Mouse (Mus musculus): ENCODE data around the gene Armc7. TPM values are rescaled to one million over a fixed set of nuclear protein-coding genes. Genes with fewer than 3 reads are reported as not detected.
"Not testable (repeated sequence)": the region's sequence is repeated elsewhere in the genome, so short reads cannot be mapped to it uniquely, and the experiment has no call there.

Gene Armc7
- polyA plus RNA-seq, 1 experiment from 2014 or later: 7.0 TPM

DNA sequence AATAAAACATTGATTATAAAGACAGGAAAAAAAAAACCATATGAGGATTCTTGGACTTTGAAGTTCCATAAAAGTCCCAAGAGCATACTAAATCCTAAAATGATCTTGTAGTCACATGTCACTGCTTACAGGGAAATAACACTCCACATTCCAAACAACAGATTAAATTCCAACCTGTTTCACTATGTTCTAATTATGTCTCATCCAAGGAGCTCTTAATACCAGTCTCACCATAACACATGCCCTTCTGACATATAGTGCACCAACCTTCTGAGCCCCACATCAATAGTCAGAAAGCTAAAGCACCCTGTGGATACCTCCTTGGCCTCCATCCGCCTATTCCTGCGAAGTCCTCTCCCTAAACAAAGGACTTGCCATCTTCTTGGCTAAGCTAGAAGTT is 44.8 kb downstream of the Armc7 start:
- H3K4me2 ChIP-seq (replicated peaks; ENCODE audit: low read depth): no peak overlapping the region
- H3K4me1 ChIP-seq (replicated peaks; ENCODE audit: control insufficient read depth, insufficient read depth, low read length): no peaks in the 10 kb centered on the region
- no peaks in the 10 kb centered on the region for H3K9me3 ChIP-seq (ENCODE audit: control insufficient read depth)
- no peak for TF ChIP-seq CTCF (IDR thresholded peaks at IDR 0.05; ENCODE audit: low read depth)
- WGBS: 91% methylated on average over 2 of the region's 2 CpGs
- H3K27ac ChIP-seq (ENCODE audit: low read depth, low read length): no peak overlapping the region
- H3K27me3 ChIP-seq (replicated peaks; ENCODE audit: control insufficient read depth, insufficient read depth, low read length): no peaks in the 10 kb centered on the region
- peaks cover 22% of the 10 kb centered on the region for H3K36me3 ChIP-seq (ENCODE audit: control insufficient read depth, insufficient read depth)
- no peak for ATAC-seq
- H3K4me3 ChIP-seq (ENCODE audit: low read depth, low read length): no peak overlapping the region
- no peak overlapping the region for H3K9ac ChIP-seq (ENCODE audit: low read depth, low read length)

DNA sequence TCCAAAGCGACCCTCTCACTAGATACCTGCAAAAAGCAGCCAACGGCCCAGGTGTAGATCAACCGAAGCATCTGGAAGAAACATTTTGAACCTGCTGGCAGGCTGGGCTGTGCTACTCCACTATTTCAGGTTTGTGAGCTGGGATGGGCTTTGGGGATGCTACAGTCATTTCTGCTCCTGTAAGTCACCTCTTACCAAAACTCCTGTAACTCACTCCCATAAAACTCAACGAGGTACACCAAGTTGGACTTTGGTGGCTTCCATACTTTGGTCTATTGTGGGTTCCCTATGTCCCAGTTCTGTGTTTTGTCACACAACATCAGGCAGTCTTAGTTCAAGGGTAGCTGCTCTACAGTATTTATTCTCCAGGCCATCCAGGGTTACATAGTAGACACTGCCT is 45.6 kb downstream of the Armc7 start:
- no peak overlapping the region for H3K27ac ChIP-seq (ENCODE audit: low read depth, low read length)
- ATAC-seq: no peak
- H3K4me1 ChIP-seq (replicated peaks; ENCODE audit: control insufficient read depth, insufficient read depth, low read length): no peaks in the 10 kb centered on the region
- H3K9ac ChIP-seq (ENCODE audit: low read depth, low read length): no peak overlapping the region
- H3K4me2 ChIP-seq (replicated peaks; ENCODE audit: low read depth): no peak overlapping the region
- H3K36me3 ChIP-seq (ENCODE audit: control insufficient read depth, insufficient read depth): peaks cover 31% of the 10 kb centered on the region
- TF ChIP-seq CTCF (IDR thresholded peaks at IDR 0.05; ENCODE audit: low read depth): no peak
- no peak overlapping the region for H3K4me3 ChIP-seq (ENCODE audit: low read depth, low read length)
- 74% methylated on average over 4 of the region's 4 CpGs for WGBS
- no peaks in the 10 kb centered on the region for H3K27me3 ChIP-seq (replicated peaks; ENCODE audit: control insufficient read depth, insufficient read depth, low read length)
- H3K9me3 ChIP-seq (ENCODE audit: control insufficient read depth): no peaks in the 10 kb centered on the region

DNA sequence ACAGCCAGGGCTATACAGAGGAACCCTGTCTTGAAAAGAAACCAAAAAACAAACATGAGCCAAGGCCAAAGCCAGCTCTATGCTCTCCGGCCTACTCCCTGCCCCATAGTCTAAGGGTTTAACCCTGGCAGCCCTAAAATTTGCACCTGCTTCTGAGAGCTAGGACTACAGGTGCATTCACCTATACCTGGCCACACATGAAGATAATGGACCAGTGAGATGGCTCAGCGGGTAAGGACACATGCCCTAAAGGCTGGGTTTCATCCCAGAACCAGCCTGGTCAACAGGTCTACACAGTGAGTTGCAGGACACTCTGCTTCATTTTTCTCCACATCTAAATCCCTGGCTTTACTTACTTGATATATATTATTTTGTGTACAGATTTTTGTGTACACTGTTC is 46.8 kb downstream of the Armc7 start:
- Histone ChIP-seq H3K9ac (ENCODE audit: low read depth, low read length) (no peak overlapping the region), H3K4me2 (replicated peaks; ENCODE audit: low read depth) (no peak overlapping the region), H3K36me3 (ENCODE audit: control insufficient read depth, insufficient read depth) (peaks cover 40% of the 10 kb centered on the region), H3K9me3 (ENCODE audit: control insufficient read depth) (no peaks in the 10 kb centered on the region), H3K4me3 (ENCODE audit: low read depth, low read length) (no peak overlapping the region), H3K27me3 (replicated peaks; ENCODE audit: control insufficient read depth, insufficient read depth, low read length) (no peaks in the 10 kb centered on the region), H3K27ac (ENCODE audit: low read depth, low read length) (no peak overlapping the region), H3K4me1 (replicated peaks; ENCODE audit: control insufficient read depth, insufficient read depth, low read length) (no peaks in the 10 kb centered on the region)
- ATAC-seq: peak; percentile 16; the same call in 1 of the 2 replicates
- TF ChIP-seq CTCF (IDR thresholded peaks at IDR 0.05; ENCODE audit: low read depth): no peak
- 85% methylated on average over 2 of the region's 2 CpGs for WGBS

DNA sequence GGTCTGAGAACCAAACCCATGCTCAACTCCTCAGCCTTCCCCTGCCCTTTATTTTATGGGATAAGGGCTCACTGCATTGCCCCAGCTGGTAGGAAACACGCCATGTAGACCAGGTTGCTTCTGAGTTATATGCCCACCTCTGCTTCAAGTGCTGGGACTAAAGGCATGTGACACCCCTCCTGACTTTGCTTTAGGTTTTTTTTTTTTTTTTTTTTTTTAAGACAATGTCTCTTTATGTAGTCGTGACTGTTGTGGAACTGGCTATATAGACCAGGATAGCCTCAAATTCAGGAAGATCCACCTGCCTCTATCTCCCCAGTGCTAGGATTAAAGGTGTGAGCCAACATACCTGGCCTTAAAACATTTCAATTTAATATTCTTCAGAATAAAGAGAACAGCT is 47.2 kb downstream of the Armc7 start:
- H3K9me3 ChIP-seq (ENCODE audit: control insufficient read depth): no peaks in the 10 kb centered on the region
- no peaks in the 10 kb centered on the region for H3K4me1 ChIP-seq (replicated peaks; ENCODE audit: control insufficient read depth, insufficient read depth, low read length)
- no peak for ATAC-seq
- H3K27me3 ChIP-seq (replicated peaks; ENCODE audit: control insufficient read depth, insufficient read depth, low read length): no peaks in the 10 kb centered on the region
- H3K4me3 ChIP-seq (ENCODE audit: low read depth, low read length): no peak overlapping the region
- peaks cover 40% of the 10 kb centered on the region for H3K36me3 ChIP-seq (ENCODE audit: control insufficient read depth, insufficient read depth)
- H3K27ac ChIP-seq (ENCODE audit: low read depth, low read length): no peak overlapping the region
- WGBS: 77% methylated on average over 2 of the region's 2 CpGs
- TF ChIP-seq CTCF (IDR thresholded peaks at IDR 0.05; ENCODE audit: low read depth): no peak
- no peak overlapping the region for H3K9ac ChIP-seq (ENCODE audit: low read depth, low read length)
- H3K4me2 ChIP-seq (replicated peaks; ENCODE audit: low read depth): no peak overlapping the region

DNA sequence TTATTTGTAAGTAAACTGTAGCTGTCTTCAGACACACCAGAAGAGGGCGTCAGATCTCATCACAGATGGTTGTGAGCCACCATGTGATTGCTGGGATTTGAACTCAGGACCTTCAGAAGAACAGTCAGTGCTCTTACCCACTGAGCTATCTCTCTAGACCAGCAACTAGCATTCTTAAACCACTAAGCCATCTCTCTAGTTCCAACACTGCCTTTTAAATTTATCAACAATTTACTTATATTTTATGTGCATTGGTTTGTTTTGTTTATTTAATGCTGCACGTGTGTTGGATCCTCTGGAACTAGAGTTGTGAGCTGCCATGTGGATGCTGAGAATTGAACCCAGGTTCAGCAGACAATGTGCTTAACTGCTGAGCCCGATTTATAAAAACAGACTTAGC is 51.0 kb downstream of the Armc7 start:
- H3K27me3 ChIP-seq (replicated peaks; ENCODE audit: control insufficient read depth, insufficient read depth, low read length); H3K9me3 ChIP-seq (ENCODE audit: control insufficient read depth); H3K27ac ChIP-seq (ENCODE audit: low read depth, low read length); ATAC-seq; H3K9ac ChIP-seq (ENCODE audit: low read depth, low read length); H3K4me2 ChIP-seq (replicated peaks; ENCODE audit: low read depth); H3K4me1 ChIP-seq (replicated peaks; ENCODE audit: control insufficient read depth, insufficient read depth, low read length); H3K4me3 ChIP-seq (ENCODE audit: low read depth, low read length): not testable (repeated sequence)
- 74% methylated on average over 3 of the region's 3 CpGs for WGBS
- H3K36me3 ChIP-seq (ENCODE audit: control insufficient read depth, insufficient read depth): peaks cover 61% of the 10 kb centered on the region

DNA sequence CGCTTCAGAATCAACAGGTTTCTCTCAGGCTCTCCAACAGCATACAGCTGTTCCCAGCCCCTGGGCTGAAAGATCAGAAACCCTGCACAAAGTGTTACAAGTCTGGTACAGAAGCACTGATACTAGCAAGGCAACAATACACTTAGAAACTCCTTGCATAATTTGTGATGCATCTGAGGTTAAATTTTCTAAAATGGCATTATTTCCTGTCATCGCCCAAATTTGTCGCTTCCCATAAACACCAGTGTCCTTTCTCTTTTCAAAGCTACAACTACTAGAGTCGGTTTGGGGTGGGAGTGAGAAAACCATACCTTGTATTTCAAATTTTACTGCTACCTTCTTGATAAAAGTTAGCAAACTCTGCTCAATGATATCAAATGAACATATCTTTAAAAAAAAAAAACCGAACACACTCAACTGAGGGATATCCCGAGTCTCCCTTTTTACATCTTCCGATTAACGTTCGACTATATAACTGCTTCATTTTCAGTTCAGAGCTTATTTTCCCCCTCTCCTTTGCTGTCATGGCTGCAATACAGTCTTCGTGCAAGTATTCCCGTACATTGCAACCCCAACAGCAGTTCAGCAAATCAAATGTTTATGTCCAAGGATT is 59.4 kb downstream of the Armc7 start:
- no peak for TF ChIP-seq CTCF (IDR thresholded peaks at IDR 0.05; ENCODE audit: low read depth)
- Histone ChIP-seq H3K27me3 (replicated peaks; ENCODE audit: control insufficient read depth, insufficient read depth, low read length) (no peaks in the 10 kb centered on the region), H3K4me1 (replicated peaks; ENCODE audit: control insufficient read depth, insufficient read depth, low read length) (no peaks in the 10 kb centered on the region), H3K36me3 (ENCODE audit: control insufficient read depth, insufficient read depth) (peaks cover 31% of the 10 kb centered on the region), H3K4me2 (replicated peaks; ENCODE audit: low read depth) (peak overlapping the region; percentile 87), H3K9ac (ENCODE audit: low read depth, low read length) (peak overlapping the region; percentile 95), H3K27ac (ENCODE audit: low read depth, low read length) (peak overlapping the region; percentile 99), H3K4me3 (ENCODE audit: low read depth, low read length) (peak overlapping the region; percentile 90), H3K9me3 (ENCODE audit: control insufficient read depth) (no peaks in the 10 kb centered on the region)
- whole genome bisulfite sequencing: 3% methylated on average over 11 of the region's 11 CpGs
- ATAC-seq: no peak

All from intestine, postnatal 0 days (tissue).